Mouse (Mus musculus) ES-Bruce4 (cell line): ENCODE results near the gene Arfip1.

Source experiments
- CTCF ChIP-seq: IDR thresholded peaks from one replicate; pipeline ENCODE4 v1.8.1; 2011; ENCODE audit warnings: low read depth, low read length
- EP300 ChIP-seq: IDR thresholded peaks from 2 replicates; pipeline ENCODE4 v1.6.1; 2011; ENCODE audit warnings: low read depth, low read length; ENCODE audit not compliant: insufficient read depth
- POLR2A ChIP-seq: IDR thresholded peaks from one replicate; pipeline ENCODE4 v1.8.1; 2011; ENCODE audit warnings: low read length; ENCODE audit not compliant: insufficient read depth

DNA sequence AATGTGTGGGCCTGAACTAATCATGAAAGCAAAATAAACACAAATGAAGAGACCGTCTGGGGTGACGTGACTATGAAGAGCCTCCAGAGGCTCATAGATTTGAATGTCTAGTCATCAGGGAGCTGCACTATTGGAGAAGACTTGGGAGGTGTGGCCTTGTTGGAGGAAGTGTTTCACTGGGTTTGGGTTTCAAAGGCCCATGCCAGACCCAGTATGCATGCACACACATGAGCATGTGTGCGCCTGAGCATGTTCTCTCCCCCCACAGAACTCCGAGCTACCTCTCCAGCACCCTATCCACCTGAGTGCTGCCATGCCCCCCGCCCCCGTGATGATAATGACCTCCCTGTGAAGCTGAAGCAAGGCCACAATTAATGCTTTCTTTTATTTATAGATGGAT, 12.8 kb downstream of the Arfip1 start:
- TF ChIP-seq CTCF (no peak), POLR2A (no peak), EP300 (no peak)
